Mouse (Mus musculus): Measurements from ENCODE around the gene Exosc9. TPM values are rescaled to one million over a fixed set of nuclear protein-coding genes. Genes with fewer than 3 reads are reported as not detected.
"Not testable (repeated sequence)": the region's sequence is repeated elsewhere in the genome, so short reads cannot be mapped to it uniquely, and the experiment has no call there.

Gene Exosc9
- polyA plus RNA-seq, 1 experiment from 2014 or later: 101 TPM

DNA sequence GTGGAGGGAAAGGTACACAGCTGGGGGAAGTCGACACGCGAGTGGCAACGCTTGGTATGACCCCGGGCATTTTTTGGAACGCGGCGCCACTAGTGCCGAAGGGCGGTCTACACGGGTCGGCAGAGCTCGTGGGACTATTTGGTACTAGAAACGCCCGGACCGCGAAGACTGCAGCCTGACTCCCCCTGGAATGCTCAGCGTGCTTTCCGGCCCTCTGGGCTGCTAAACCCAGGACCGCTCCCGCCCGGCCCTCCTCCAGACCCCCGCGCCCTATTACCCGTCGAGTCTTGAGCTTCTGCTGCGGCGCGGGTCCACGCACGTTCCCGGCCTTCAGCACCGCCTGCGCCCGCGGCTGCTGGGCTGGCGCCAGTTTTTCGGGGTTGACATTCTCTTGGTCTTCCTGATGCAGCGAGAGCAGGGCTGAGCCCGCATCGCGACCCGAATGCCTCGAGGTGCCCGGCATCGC, 19.0 kb downstream of the Exosc9 start:
- peak overlapping the region; percentile 95 for H3K9ac ChIP-seq (ENCODE audit: low read length)
- peaks cover 19% of the 10 kb centered on the region for H3K36me3 ChIP-seq (ENCODE audit: control insufficient read depth, insufficient read depth, low read length)
- no peaks in the 10 kb centered on the region for H3K9me3 ChIP-seq (ENCODE audit: control insufficient read depth, low read length)
- under 1% methylated on average over 46 of the region's 46 CpGs for WGBS
- H3K4me1 ChIP-seq (replicated peaks; ENCODE audit: control insufficient read depth, insufficient read depth, low read length): peaks cover 9% of the 10 kb centered on the region; the same call in 1 of the 2 replicates
- H3K27me3 ChIP-seq (ENCODE audit: control insufficient read depth, insufficient read depth, low read length): no peaks in the 10 kb centered on the region
- no peak for DNase-seq (ENCODE audit: low spot score)
- peak overlapping the region; percentile 87 for H3K4me3 ChIP-seq (ENCODE audit: low read depth, low read length)
- no peak; the same call in none of the 2 replicates for ATAC-seq (replicated peaks; ENCODE audit: low FRiP score)
- H3K4me2 ChIP-seq (ENCODE audit: low read depth, low read length, severe bottlenecking): peak overlapping the region; percentile 78
- H3K27ac ChIP-seq (ENCODE audit: low read depth, low read length): peak overlapping the region; percentile 76

DNA sequence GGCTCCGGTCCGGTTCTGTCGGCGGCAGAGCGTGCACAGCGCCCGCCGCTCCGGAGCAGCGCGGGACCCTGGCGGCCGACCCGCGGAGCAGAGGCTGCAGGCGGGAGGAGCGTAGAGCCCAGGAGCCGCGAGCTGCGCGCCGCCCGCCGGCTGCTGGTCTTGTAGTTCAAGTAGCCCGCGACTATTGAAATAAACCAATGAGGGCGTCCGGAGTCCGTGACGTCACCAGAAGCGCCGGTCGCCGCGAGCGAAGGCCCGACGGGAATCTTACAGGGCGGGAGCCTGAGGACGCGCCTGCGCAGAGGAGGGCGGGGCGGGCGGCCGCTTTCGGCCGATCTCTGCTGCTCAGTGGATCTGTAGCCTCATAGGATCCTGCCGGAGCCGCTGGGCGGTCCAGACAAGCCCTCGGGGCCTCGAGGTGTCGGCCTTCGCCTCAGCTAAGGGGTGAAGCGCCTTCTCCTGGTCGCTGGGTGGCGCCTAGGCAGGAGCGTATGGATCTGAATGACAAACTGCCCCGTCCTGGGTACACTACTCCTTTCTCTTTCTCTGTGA, 19.5 kb downstream of the Exosc9 start, which contains the start of gene Ccna2:
Ccna2 (minus strand) TSS at position 324 of the 552 bp plus-strand sequence.
- DNase-seq (ENCODE audit: low spot score) (peak; percentile 100), ATAC-seq (replicated peaks; ENCODE audit: low FRiP score) (peak; percentile 99)
- Histone ChIP-seq H3K9me3 (ENCODE audit: control insufficient read depth, low read length) (no peaks in the 10 kb centered on the region), H3K27me3 (ENCODE audit: control insufficient read depth, insufficient read depth, low read length) (no peaks in the 10 kb centered on the region), H3K27ac (ENCODE audit: low read depth, low read length) (peak within 1 kb of the TSS; percentile 76), H3K36me3 (ENCODE audit: control insufficient read depth, insufficient read depth, low read length) (peaks cover 14% of the 10 kb centered on the region), H3K9ac (ENCODE audit: low read length) (peak within 1 kb of the TSS; percentile 95), H3K4me2 (ENCODE audit: low read depth, low read length, severe bottlenecking) (peak within 1 kb of the TSS; percentile 78), H3K4me3 (ENCODE audit: low read depth, low read length) (peak within 1 kb of the TSS; percentile 87), H3K4me1 (replicated peaks; ENCODE audit: control insufficient read depth, insufficient read depth, low read length) (peaks cover 9% of the 10 kb centered on the region; the same call in 1 of the 2 replicates)
- WGBS: under 1% methylated on average over 60 of the region's 60 CpGs

DNA sequence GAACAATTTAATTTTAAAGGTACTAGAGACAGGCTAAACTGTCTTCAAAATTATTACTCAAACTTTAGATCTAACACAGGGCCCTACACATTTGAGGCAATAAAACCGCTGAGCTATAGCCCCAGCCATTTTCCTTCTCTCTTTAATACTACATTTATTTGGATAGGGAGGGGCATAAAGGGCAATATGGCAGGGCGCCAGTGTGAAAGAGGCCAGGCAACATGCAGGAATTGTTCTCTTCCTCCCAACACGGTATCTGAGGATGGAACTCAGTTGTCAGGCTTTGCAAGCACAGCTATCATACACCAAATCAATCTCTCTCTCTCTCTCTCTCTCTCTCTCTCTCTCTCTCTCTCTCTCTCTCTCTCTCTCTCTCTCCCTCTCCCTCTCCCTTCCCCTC, 46.4 kb downstream of the Exosc9 start:
- H3K36me3 ChIP-seq (ENCODE audit: control insufficient read depth, insufficient read depth, low read length): no peaks in the 10 kb centered on the region

DNA sequence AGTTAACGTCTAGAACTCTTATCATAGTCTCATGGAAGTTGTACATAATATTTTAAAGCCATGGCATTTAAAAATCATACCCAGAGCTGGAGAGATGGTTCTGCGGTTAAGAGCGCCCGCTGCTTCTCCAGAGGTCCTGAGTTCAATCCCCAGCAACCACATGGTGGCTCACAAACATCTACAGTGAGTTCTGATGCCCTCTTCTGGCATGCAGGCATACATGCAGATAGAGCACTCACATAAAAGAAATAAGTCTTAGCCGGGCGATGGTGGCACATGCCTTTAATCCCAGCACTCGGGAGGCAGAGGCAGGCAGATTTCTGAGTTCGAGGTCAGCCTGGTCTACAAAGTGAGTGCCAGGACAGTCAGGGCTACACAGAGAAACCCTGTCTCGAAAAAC, 47.4 kb downstream of the Exosc9 start:
- DNase-seq (ENCODE audit: low spot score); H3K4me1 ChIP-seq (replicated peaks; ENCODE audit: control insufficient read depth, insufficient read depth, low read length); H3K4me2 ChIP-seq (ENCODE audit: low read depth, low read length, severe bottlenecking); H3K9me3 ChIP-seq (ENCODE audit: control insufficient read depth, low read length); ATAC-seq (replicated peaks; ENCODE audit: low FRiP score); H3K9ac ChIP-seq (ENCODE audit: low read length); H3K4me3 ChIP-seq (ENCODE audit: low read depth, low read length); H3K27ac ChIP-seq (ENCODE audit: low read depth, low read length); H3K27me3 ChIP-seq (ENCODE audit: control insufficient read depth, insufficient read depth, low read length); H3K36me3 ChIP-seq (ENCODE audit: control insufficient read depth, insufficient read depth, low read length): not testable (repeated sequence)
- 91% methylated on average over 9 of the region's 9 CpGs for WGBS

More for the DNA sequence above, 46.4 kb downstream of the Exosc9 start:
- no peak overlapping the region for H3K9ac ChIP-seq (ENCODE audit: low read length)
- no peak overlapping the region for H3K27ac ChIP-seq (ENCODE audit: low read depth, low read length)
- ATAC-seq (replicated peaks; ENCODE audit: low FRiP score) (no peak), DNase-seq (ENCODE audit: low spot score) (no peak)
- 86% methylated on average over 3 of the region's 3 CpGs for WGBS
- no peaks in the 10 kb centered on the region for H3K27me3 ChIP-seq (ENCODE audit: control insufficient read depth, insufficient read depth, low read length)
- no peaks in the 10 kb centered on the region for H3K4me1 ChIP-seq (replicated peaks; ENCODE audit: control insufficient read depth, insufficient read depth, low read length)
- H3K9me3 ChIP-seq (ENCODE audit: control insufficient read depth, low read length): no peaks in the 10 kb centered on the region
- H3K4me2 ChIP-seq (ENCODE audit: low read depth, low read length, severe bottlenecking): no peak overlapping the region
- no peak overlapping the region for H3K4me3 ChIP-seq (ENCODE audit: low read depth, low read length)

DNA sequence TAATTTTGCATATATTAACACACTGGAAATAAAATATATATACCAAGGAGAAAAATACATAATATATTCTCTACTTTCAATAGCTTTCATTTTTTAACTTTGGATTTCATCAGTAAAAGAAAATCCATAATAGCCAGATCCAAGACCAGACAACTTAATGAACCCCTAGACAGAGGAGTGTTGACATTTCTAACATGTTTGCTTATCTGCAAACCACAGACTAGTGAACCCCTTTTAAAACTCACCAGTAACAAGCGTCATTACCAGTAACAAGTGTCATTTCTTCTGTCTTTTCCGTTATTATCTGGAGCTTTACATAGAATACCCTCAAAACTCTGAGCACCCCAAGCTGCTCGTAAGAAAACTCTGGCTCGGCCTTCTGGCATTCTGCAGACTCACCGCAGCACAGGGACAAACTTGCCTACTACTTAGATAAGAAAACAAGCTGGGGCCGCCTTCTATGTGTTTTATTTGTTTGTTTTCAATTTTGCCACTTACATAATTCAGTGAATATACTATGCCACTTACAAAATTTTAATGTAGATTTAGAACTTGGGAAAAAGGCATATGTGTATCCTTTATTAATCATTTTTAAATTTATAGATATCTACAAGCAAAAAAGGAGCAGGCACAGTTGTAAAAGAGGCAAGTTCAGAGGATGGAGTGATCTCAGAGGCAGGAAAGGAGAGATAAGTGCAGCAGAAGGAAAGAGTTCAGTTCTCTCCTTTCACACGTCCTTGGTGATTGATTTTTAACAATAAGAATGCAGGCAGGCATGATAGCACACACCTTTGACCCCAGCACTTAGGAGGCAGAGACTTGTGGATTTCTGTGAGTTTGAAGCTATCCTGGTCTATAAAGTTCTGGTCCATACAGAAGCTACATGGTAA, 53.7 kb downstream of the Exosc9 start:
- Histone ChIP-seq H3K9ac (ENCODE audit: low read length) (no peak overlapping the region), H3K4me2 (ENCODE audit: low read depth, low read length, severe bottlenecking) (no peak overlapping the region), H3K36me3 (ENCODE audit: control insufficient read depth, insufficient read depth, low read length) (no peaks in the 10 kb centered on the region), H3K27me3 (ENCODE audit: control insufficient read depth, insufficient read depth, low read length) (no peaks in the 10 kb centered on the region), H3K4me1 (replicated peaks; ENCODE audit: control insufficient read depth, insufficient read depth, low read length) (no peaks in the 10 kb centered on the region), H3K4me3 (ENCODE audit: low read depth, low read length) (no peak overlapping the region), H3K9me3 (ENCODE audit: control insufficient read depth, low read length) (no peaks in the 10 kb centered on the region), H3K27ac (ENCODE audit: low read depth, low read length) (no peak overlapping the region)
- WGBS: 83% methylated on average over 7 of the region's 7 CpGs
- no peak for ATAC-seq (replicated peaks; ENCODE audit: low FRiP score)
- no peak for DNase-seq (ENCODE audit: low spot score)

DNA sequence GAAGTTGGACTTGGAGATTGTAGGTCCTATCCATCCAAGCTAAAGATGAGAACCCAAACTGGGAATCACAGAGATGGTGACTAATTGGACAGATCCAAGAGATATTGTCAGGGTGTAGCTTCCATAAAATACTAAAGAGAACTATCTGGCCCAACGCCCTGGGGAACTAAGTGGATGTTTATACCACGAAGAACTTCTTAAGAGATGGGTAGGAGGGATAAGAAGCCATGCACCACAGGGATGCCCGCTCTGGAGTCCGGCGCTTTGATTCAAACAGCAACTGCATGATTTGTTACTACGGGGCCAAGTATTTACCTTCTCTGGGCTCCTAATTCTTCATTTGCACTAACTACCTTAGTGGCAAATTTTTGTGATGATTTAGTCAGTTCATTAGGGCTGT, 60.3 kb downstream of the Exosc9 start:
- H3K27me3 ChIP-seq (ENCODE audit: control insufficient read depth, insufficient read depth, low read length): no peaks in the 10 kb centered on the region
- no peak overlapping the region for H3K27ac ChIP-seq (ENCODE audit: low read depth, low read length)
- peak overlapping the region; percentile 58 for H3K4me2 ChIP-seq (ENCODE audit: low read depth, low read length, severe bottlenecking)
- H3K4me3 ChIP-seq (ENCODE audit: low read depth, low read length): peak overlapping the region; percentile 56
- ATAC-seq (replicated peaks; ENCODE audit: low FRiP score) (0 out of 2 replicates have a peak, but pooled peaks have one; percentile 3), DNase-seq (ENCODE audit: low spot score) (no peak)
- H3K9me3 ChIP-seq (ENCODE audit: control insufficient read depth, low read length): no peaks in the 10 kb centered on the region
- H3K9ac ChIP-seq (ENCODE audit: low read length): peak overlapping the region; percentile 72
- peaks cover 2% of the 10 kb centered on the region; the same call in 1 of the 2 replicates for H3K4me1 ChIP-seq (replicated peaks; ENCODE audit: control insufficient read depth, insufficient read depth, low read length)
- 5% methylated on average over 6 of the region's 6 CpGs for WGBS
- H3K36me3 ChIP-seq (ENCODE audit: control insufficient read depth, insufficient read depth, low read length): no peaks in the 10 kb centered on the region

DNA sequence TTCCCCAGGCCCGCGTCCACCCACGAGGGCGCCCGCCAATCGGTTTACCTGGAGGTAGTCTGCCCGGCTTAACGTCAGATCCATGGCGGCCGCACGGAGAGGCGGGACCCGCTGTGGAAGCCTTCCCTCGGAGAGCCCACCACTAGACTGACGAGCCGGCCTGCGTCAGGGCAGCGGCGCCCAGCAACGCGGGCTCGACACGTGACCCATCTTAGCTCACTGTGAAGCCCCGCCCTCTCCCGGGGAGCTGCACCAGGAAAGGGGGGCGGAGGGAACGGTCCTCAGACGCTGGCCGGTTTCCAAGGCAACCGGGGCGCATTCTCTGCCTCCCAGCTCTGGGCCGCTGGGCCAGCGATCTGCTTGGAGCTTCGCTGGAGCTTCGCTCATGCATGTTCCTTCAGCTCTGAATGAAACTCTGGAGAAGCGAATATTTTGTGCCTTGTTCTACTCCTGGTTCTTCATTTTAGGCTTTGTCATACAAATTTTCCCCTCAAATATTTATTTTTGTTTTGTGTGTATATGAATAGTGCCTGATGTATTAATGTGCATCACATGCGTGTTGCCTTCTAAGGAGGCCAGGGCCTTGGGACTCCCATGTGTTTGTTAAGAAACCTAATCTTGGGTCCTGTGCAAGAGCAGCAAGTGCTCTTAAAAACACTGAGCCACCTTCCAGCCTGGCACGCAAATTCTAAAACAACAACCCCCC, 60.9 kb downstream of the Exosc9 start, which contains the start of gene Bbs7:
Bbs7 (minus strand) TSS at position 276 of the 706 bp plus-strand sequence.
- peak within 1 kb of the TSS; percentile 58 for H3K4me2 ChIP-seq (ENCODE audit: low read depth, low read length, severe bottlenecking)
- peak within 1 kb of the TSS; percentile 72 for H3K9ac ChIP-seq (ENCODE audit: low read length)
- no peak within 1 kb of the TSS for H3K27ac ChIP-seq (ENCODE audit: low read depth, low read length)
- ATAC-seq (replicated peaks; ENCODE audit: low FRiP score): peak; percentile 100
- H3K27me3 ChIP-seq (ENCODE audit: control insufficient read depth, insufficient read depth, low read length): no peaks in the 10 kb centered on the region
- peaks cover 2% of the 10 kb centered on the region; the same call in 1 of the 2 replicates for H3K4me1 ChIP-seq (replicated peaks; ENCODE audit: control insufficient read depth, insufficient read depth, low read length)
- peak; percentile 98 for DNase-seq (ENCODE audit: low spot score)
- H3K36me3 ChIP-seq (ENCODE audit: control insufficient read depth, insufficient read depth, low read length): no peaks in the 10 kb centered on the region
- no peaks in the 10 kb centered on the region for H3K9me3 ChIP-seq (ENCODE audit: control insufficient read depth, low read length)
- WGBS: 4% methylated on average over 38 of the region's 38 CpGs
- H3K4me3 ChIP-seq (ENCODE audit: low read depth, low read length): peak within 1 kb of the TSS; percentile 56

DNA sequence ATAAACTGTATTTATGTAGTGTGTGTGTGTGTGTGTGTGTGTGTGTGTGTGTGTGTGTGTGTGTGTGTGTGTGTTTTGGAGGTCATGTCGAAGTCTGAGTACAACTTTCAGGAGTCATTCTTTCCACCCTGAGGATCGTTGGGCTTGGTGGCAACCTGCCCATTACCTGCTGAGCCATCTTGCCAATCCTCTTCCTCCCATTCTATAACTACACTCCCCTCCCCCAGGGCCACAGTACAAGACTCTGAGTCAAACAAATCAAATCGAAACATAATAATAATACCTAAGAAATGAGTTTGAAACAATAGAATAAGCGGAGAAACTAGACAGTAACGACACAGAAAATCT, 61.5 kb downstream of the Exosc9 start:
- peaks cover 2% of the 10 kb centered on the region; the same call in 1 of the 2 replicates for H3K4me1 ChIP-seq (replicated peaks; ENCODE audit: control insufficient read depth, insufficient read depth, low read length)
- H3K27ac ChIP-seq (ENCODE audit: low read depth, low read length): no peak overlapping the region
- no peak overlapping the region; the same call in 1 of the 2 replicates for H3K4me2 ChIP-seq (ENCODE audit: low read depth, low read length, severe bottlenecking)
- H3K27me3 ChIP-seq (ENCODE audit: control insufficient read depth, insufficient read depth, low read length): no peaks in the 10 kb centered on the region
- no peaks in the 10 kb centered on the region for H3K9me3 ChIP-seq (ENCODE audit: control insufficient read depth, low read length)
- no peaks in the 10 kb centered on the region for H3K36me3 ChIP-seq (ENCODE audit: control insufficient read depth, insufficient read depth, low read length)
- DNase-seq (ENCODE audit: low spot score) (no peak), ATAC-seq (replicated peaks; ENCODE audit: low FRiP score) (no peak)
- no peak overlapping the region for H3K4me3 ChIP-seq (ENCODE audit: low read depth, low read length)
- 77% methylated on average over 5 of the region's 5 CpGs for WGBS
- no peak overlapping the region for H3K9ac ChIP-seq (ENCODE audit: low read length)

Data from forebrain, embryonic 11.5 days (tissue).